Mouse (Mus musculus) thymus, adult 2 months (tissue): ENCODE measurements around the gene Tmem239.
"Not testable (repeated sequence)": the region's sequence is repeated elsewhere in the genome, so short reads cannot be mapped to it uniquely, and the experiment has no call there.

Experiments
- CTCF ChIP-seq: fragments of 200-500 bp; IDR thresholded peaks from 2 replicates; pipeline ENCODE4 v1.5.1; 2012; ENCODE audit warnings: mild to moderate bottlenecking, control low read depth, low read length, moderate library complexity, borderline replicate concordance; ENCODE audit not compliant: control insufficient read depth, poor library complexity, insufficient read depth; ENCODE audit errors: extremely low read depth
- POLR2A ChIP-seq: fragments of 200-500 bp; IDR thresholded peaks from 2 replicates; pipeline ENCODE4 v1.6.1; 2012; ENCODE audit warnings: mild to moderate bottlenecking, low read length, control low read depth, moderate library complexity; ENCODE audit not compliant: control insufficient read depth, poor library complexity, insufficient read depth; ENCODE audit errors: extremely low read depth

GRCm38 (mm10) chr2:130373026-130373425, 33.3 kb upstream of the Tmem239 start:
- TF ChIP-seq CTCF, POLR2A: not testable (repeated sequence)
